Mouse (Mus musculus) E14TG2a.4 (cell line): Measurements from ENCODE around the gene Cenpj.
A peak's percentile ranks its signal among the peaks of the same experiment; 100 is the strongest.

Experiments
- H3K27me3 ChIP-seq: 2 replicates; pipeline ENCODE4 v1.6.1; 2014; ENCODE audit warnings: low read length, control low read depth; ENCODE audit not compliant: insufficient read depth
- H3K36me3 ChIP-seq: 2 replicates; pipeline ENCODE4 v1.6.1; 2014; ENCODE audit warnings: low read length, control low read depth; ENCODE audit not compliant: insufficient read depth
- H3K4me1 ChIP-seq: replicated peaks from 2 replicates; pipeline ENCODE4 v1.6.1; 2014; ENCODE audit warnings: low read depth, low read length, control low read depth
- H3K4me3 ChIP-seq: replicated peaks from 2 replicates; pipeline ENCODE4 v1.5.1; 2014; ENCODE audit warnings: mild to moderate bottlenecking, low read length
- H3K9me3 ChIP-seq: 2 replicates; pipeline ENCODE4 v1.6.1; 2014; ENCODE audit warnings: low read length, control low read depth
- CTCF ChIP-seq: conservative IDR thresholded peaks from 2 replicates; pipeline ENCODE4 v1.5.1; 2014; ENCODE audit warnings: low read length
- NANOG ChIP-seq: IDR thresholded peaks from 2 replicates; pipeline ENCODE4 v1.6.1; 2014; ENCODE audit warnings: borderline replicate concordance, low read length, mixed read lengths
- POU5F1 ChIP-seq: IDR thresholded peaks from 2 replicates; pipeline ENCODE4 v1.6.1; 2014; ENCODE audit warnings: low read length, borderline replicate concordance

Gene Cenpj

DNA sequence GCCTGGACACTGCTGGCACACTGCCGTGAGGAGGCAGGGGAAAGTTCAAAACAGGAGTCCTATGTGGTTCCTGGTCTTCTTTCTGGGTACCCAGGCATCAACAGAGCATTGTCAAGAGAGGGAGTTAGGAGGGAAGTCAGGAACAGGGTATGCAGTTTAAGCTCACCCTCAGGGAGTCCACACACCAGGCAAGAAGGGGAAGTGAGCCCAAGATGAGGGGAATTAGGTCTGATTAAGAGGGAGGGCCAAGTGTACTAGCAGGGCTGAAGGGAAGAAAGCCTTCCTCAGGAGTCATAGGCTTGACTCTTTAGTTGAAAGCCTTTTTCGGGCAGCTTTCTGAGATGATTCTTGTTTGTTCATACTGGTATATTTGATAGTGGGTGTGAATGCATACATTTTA lies 60.5 kb downstream of the Cenpj start:
- TF ChIP-seq NANOG (no peak), POU5F1 (no peak), CTCF (no peak)
- no peaks in the 10 kb centered on the region for H3K4me1 ChIP-seq

DNA sequence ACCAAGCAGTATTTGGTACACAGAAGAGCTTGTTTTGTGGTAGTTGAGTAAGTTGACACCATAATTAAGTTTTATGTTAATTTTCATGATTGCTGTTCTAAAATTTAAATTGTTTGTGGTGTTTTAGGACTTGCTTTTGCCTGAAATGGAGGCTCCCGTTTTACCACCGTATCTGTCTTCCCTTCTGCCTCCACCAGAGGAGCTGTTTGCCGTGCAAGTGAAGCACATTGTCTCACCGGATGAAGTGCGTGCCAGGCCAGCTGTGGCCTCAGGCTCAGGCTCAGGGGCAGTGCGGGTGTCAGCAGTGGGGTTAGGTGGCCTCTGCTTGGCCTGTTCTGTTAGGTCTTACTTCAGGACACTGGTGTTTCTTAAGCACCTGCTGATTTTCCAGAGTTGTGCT lies 63.1 kb downstream of the Cenpj start:
- no peaks in the 10 kb centered on the region for H3K9me3 ChIP-seq
- peaks cover 22% of the 10 kb centered on the region; the same call in 1 of the 2 replicates for H3K36me3 ChIP-seq
- TF ChIP-seq NANOG = no peak
- TF ChIP-seq CTCF = peak; percentile 70
- no peak for TF ChIP-seq POU5F1
- no peak overlapping the region for H3K4me3 ChIP-seq
- no peaks in the 10 kb centered on the region for H3K4me1 ChIP-seq
- no peaks in the 10 kb centered on the region for H3K27me3 ChIP-seq

More for the DNA sequence above, 60.5 kb downstream of the Cenpj start:
- Histone ChIP-seq H3K4me3 (no peak overlapping the region), H3K27me3 (no peaks in the 10 kb centered on the region), H3K9me3 (no peaks in the 10 kb centered on the region), H3K36me3 (peaks cover 17% of the 10 kb centered on the region; the same call in 1 of the 2 replicates)

DNA sequence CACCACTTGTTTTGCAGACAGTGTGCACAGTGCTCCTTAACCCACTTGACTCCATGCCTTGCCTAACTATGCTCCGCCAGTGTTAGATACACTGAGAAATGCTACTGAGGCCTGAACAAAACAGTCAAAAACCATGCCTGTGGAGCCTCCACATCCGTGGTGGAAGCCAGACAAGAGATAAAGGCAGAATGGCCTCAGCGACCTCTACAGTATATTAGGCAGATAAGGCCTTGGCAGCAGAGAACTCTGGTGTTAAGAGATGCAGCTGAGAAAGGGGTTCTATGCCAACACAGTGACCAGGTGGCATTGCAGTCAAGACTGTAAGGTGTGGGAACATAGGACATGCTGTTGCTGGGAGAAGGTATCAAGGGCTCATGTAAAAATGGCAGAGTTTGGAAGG lies 68.5 kb downstream of the Cenpj start:
- Histone ChIP-seq H3K27me3 (no peaks in the 10 kb centered on the region), H3K4me3 (no peak overlapping the region), H3K36me3 (peaks cover 14% of the 10 kb centered on the region), H3K4me1 (no peaks in the 10 kb centered on the region), H3K9me3 (no peaks in the 10 kb centered on the region)
- TF ChIP-seq CTCF (no peak), NANOG (no peak), POU5F1 (no peak)

DNA sequence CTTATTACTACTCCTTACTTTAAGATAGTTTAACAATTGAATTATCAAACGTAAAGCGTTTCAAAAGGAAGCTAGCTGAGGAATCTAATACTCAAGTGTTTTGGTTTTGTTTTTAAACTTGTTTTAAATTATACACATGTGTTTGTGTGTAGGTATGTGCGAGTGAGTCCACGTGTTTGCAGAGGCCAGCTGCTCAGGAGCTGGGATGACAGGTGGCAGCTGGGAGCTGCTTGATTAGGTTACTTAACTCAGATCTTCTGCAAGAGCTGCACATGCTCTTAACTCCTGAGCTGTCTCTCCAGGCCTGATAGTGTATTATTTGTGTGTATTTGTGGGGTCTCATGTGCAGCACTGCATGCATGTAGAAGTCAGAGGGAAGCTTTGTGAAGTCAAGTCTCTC lies 72.8 kb downstream of the Cenpj start:
- Histone ChIP-seq H3K27me3 (no peaks in the 10 kb centered on the region), H3K4me1 (no peaks in the 10 kb centered on the region), H3K4me3 (no peak overlapping the region), H3K36me3 (peaks cover 8% of the 10 kb centered on the region), H3K9me3 (no peaks in the 10 kb centered on the region)
- no peak for TF ChIP-seq NANOG
- no peak for TF ChIP-seq POU5F1
- TF ChIP-seq CTCF = no peak

DNA sequence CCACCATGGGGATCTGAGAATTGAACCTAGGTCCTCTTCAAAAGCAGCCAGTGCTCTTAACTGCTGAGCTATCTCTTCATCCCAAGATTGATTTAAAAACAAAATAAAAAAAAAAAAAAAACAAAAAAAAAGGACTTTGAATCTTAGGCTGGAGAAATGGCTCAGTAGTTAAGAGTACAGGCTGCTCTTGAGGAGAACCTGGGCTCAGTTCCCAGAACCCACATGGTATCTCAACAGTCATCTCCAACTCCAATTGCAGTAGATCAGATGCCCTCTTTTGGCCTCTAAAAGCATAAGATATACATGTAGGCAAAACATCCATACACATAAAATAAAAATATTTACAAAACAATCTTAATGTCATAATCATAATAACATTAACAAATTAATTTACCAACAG lies 85.4 kb downstream of the Cenpj start:
- Histone ChIP-seq H3K9me3 (no peaks in the 10 kb centered on the region), H3K4me1 (peaks cover 5% of the 10 kb centered on the region; the same call in 1 of the 2 replicates), H3K27me3 (no peaks in the 10 kb centered on the region), H3K36me3 (peaks cover 73% of the 10 kb centered on the region), H3K4me3 (no peak overlapping the region)
- no peak for TF ChIP-seq CTCF
- TF ChIP-seq POU5F1 = no peak
- TF ChIP-seq NANOG = no peak
